Mouse (Mus musculus): Measurements from ENCODE around the gene Cxcl17. TPM values are rescaled to one million over a fixed set of nuclear protein-coding genes. Genes with fewer than 3 reads are reported as not detected.
"Not testable (repeated sequence)": the region's sequence is repeated elsewhere in the genome, so short reads cannot be mapped to it uniquely, and the experiment has no call there.

Gene Cxcl17
- total RNA-seq, 2 experiments from 2014 or later, result not detected

- DNase-seq (ENCODE audit: low spot score), result no peak
- intact Hi-C loops (cut with DNase I), result loop anchor here (5.0 kb wide), 1 partner anchor 169 kb away; no protein-coding TSS in a partner anchor
Measured at GRCm38 (mm10) chr7:25428321-25428720, 15.6 kb upstream of the Cxcl17 start.

GRCm38 (mm10) chr7:25427144-25427543 is 14.5 kb upstream of the Cxcl17 start:
- no peak for DNase-seq (ENCODE audit: low spot score)
- intact Hi-C loops (cut with DNase I), result loop anchor here (5.0 kb wide), 1 partner anchor 170 kb away; no protein-coding TSS in a partner anchor

- intact Hi-C loops (cut with DNase I), result loop anchor here (5.0 kb wide), 1 partner anchor 171 kb away; no protein-coding TSS in a partner anchor
- DNase-seq (ENCODE audit: low spot score), result not testable (repeated sequence)
Measured at GRCm38 (mm10) chr7:25426380-25426779, 13.7 kb upstream of the Cxcl17 start.

- peak; percentile 41 for DNase-seq (ENCODE audit: low spot score)
- intact Hi-C loops (cut with DNase I), result loop anchor here (1.0 to 2.0 kb wide), 2 partner anchors 55 to 116 kb away; no protein-coding TSS in a partner anchor
Measured at GRCm38 (mm10) chr7:25424429-25424828, 11.7 kb upstream of the Cxcl17 start.

- intact Hi-C loops (cut with DNase I), result no loop called here
- DNase-seq (ENCODE audit: low spot score), result no peak
Measured at GRCm38 (mm10) chr7:25422286-25422841, 9.7 kb upstream of the Cxcl17 start.

- no peak for DNase-seq (ENCODE audit: low spot score)
- intact Hi-C loops (cut with DNase I), result no loop called here
Measured at GRCm38 (mm10) chr7:25419943-25420342, 7.3 kb upstream of the Cxcl17 start.

GRCm38 (mm10) chr7:25419536-25419935 is 6.8 kb upstream of the Cxcl17 start:
- no peak for DNase-seq (ENCODE audit: low spot score)
- intact Hi-C loops (cut with DNase I), result no loop called here

- no peak for DNase-seq (ENCODE audit: low spot score)
- intact Hi-C loops (cut with DNase I), result no loop called here
Measured at GRCm38 (mm10) chr7:25417597-25417996, 4.9 kb upstream of the Cxcl17 start.

- DNase-seq (ENCODE audit: low spot score), result no peak
- intact Hi-C loops (cut with DNase I), result no loop called here
Measured at GRCm38 (mm10) chr7:25411861-25412260, 825 bp downstream of the Cxcl17 start.

GRCm38 (mm10) chr7:25410969-25411615 is 1.6 kb downstream of the Cxcl17 start:
- DNase-seq (ENCODE audit: low spot score), result no peak
- intact Hi-C loops (cut with DNase I), result no loop called here

GRCm38 (mm10) chr7:25409114-25409760 is 3.4 kb downstream of the Cxcl17 start:
- no peak for DNase-seq (ENCODE audit: low spot score)
- intact Hi-C loops (cut with DNase I), result loop anchor here (2.0 kb wide), 1 partner anchor 42 kb away; no protein-coding TSS in a partner anchor

- intact Hi-C loops (cut with DNase I), result no loop called here
Measured at GRCm38 (mm10) chr7:25406468-25406867, 6.2 kb downstream of the Cxcl17 start.

GRCm38 (mm10) chr7:25402671-25403101 is 10.0 kb downstream of the Cxcl17 start:
- intact Hi-C loops (cut with DNase I), result no loop called here
- no peak for DNase-seq (ENCODE audit: low spot score)

More at GRCm38 (mm10) chr7:25406468-25406867, 6.2 kb downstream of the Cxcl17 start:
- DNase-seq (ENCODE audit: low spot score), result no peak

GRCm38 (mm10) chr7:25401986-25402385 is 10.7 kb downstream of the Cxcl17 start:
- DNase-seq (ENCODE audit: low spot score), result no peak
- intact Hi-C loops (cut with DNase I), result no loop called here

GRCm38 (mm10) chr7:25401551-25401950 is 11.1 kb downstream of the Cxcl17 start:
- intact Hi-C loops (cut with DNase I), result no loop called here

GRCm38 (mm10) chr7:25399028-25399427 is 13.7 kb downstream of the Cxcl17 start:
- intact Hi-C loops (cut with DNase I), result loop anchor here (2.0 kb wide), 1 partner anchor 20 kb away; no protein-coding TSS in a partner anchor
- not testable (repeated sequence) for DNase-seq (ENCODE audit: low spot score)

More at GRCm38 (mm10) chr7:25401551-25401950, 11.1 kb downstream of the Cxcl17 start:
- no peak for DNase-seq (ENCODE audit: low spot score)

GRCm38 (mm10) chr7:25398610-25399009 is 14.1 kb downstream of the Cxcl17 start, which contains the start of gene Lipe:
Gene Lipe, minus strand, starts transcription at chr7:25398710.
- intact Hi-C loops (cut with DNase I), result loop anchor here (2.0 kb wide), 1 partner anchor 20 kb away; no protein-coding TSS in a partner anchor
- DNase-seq (ENCODE audit: low spot score), result no peak

GRCm38 (mm10) chr7:25396621-25397020 is 16.1 kb downstream of the Cxcl17 start:
- DNase-seq (ENCODE audit: low spot score), result no peak
- intact Hi-C loops (cut with DNase I), result no loop called here

- DNase-seq (ENCODE audit: low spot score), result peak; percentile 93
- intact Hi-C loops (cut with DNase I), result no loop called here
Measured at GRCm38 (mm10) chr7:25395558-25396521, 16.8 kb downstream of the Cxcl17 start.
